Mouse (Mus musculus) liver, postnatal 0 days (tissue): ENCODE data around the gene Fxyd3. TPM values are rescaled to one million over a fixed set of nuclear protein-coding genes. Genes with fewer than 3 reads are reported as not detected.

Source experiments
- ATAC-seq: fragments of 200-750 bp; cut with Nextera tagmentation; 2 replicates; pipeline ENCODE4 v1.8.0; 2017; ENCODE audit warnings: mild to moderate bottlenecking, moderate library complexity
- DNase-seq: peaks from one replicate; pipeline ENCODE4 v3.0.0-alpha.2; 2016
- H3K27ac ChIP-seq: fragments of 300-500 bp; sonication (generic); 2 replicates; pipeline ENCODE4 v1.5.1; 2014; ENCODE audit warnings: antibody characterized with exemption, moderate library complexity, mild to moderate bottlenecking, low read depth
- H3K27me3 ChIP-seq: fragments of 300-500 bp; sonication (generic); 2 replicates; pipeline ENCODE4 v1.6.1; 2014; ENCODE audit warnings: low read length, control low read depth, mixed read lengths; ENCODE audit not compliant: insufficient read depth
- H3K36me3 ChIP-seq: fragments of 300-500 bp; sonication (generic); replicated peaks from 2 replicates; pipeline ENCODE4 v1.6.1; 2014; ENCODE audit warnings: mild to moderate bottlenecking, control low read depth, low read length, moderate library complexity, mixed read lengths; ENCODE audit not compliant: insufficient read depth
- H3K4me1 ChIP-seq: fragments of 300-500 bp; sonication (generic); 2 replicates; pipeline ENCODE4 v1.6.1; 2014; ENCODE audit warnings: antibody characterized with exemption, mild to moderate bottlenecking, control low read depth; ENCODE audit not compliant: insufficient read depth
- H3K4me2 ChIP-seq: fragments of 300-500 bp; sonication (generic); 2 replicates; pipeline ENCODE4 v1.6.1; 2014; ENCODE audit warnings: low read depth, mild to moderate bottlenecking, low read length, moderate library complexity, mixed read lengths
- H3K4me3 ChIP-seq: fragments of 300-500 bp; sonication (generic); 2 replicates; pipeline ENCODE4 v1.5.1; 2014; ENCODE audit warnings: low read depth, low read length
- H3K9ac ChIP-seq: fragments of 300-500 bp; sonication (generic); replicated peaks from 2 replicates; pipeline ENCODE4 v1.6.1; 2014; ENCODE audit warnings: mild to moderate bottlenecking, moderate library complexity
- H3K9me3 ChIP-seq: fragments of 300-500 bp; sonication (generic); 2 replicates; pipeline ENCODE4 v1.6.1; 2016; ENCODE audit warnings: mild to moderate bottlenecking, control low read depth, low read length, mixed read lengths
- CTCF ChIP-seq: sonication (generic); IDR thresholded peaks from 2 replicates; pipeline ENCODE4 v1.5.1; 2016; ENCODE audit warnings: antibody characterized with exemption, low read depth
- EP300 ChIP-seq: IDR thresholded peaks from 2 replicates; pipeline ENCODE4 v1.6.1; 2016; ENCODE audit warnings: antibody characterized with exemption, low read depth, mild to moderate bottlenecking
- WGBS: fragments of 180-500 bp; shearing (Covaris S2); extraction: QIAGEN DNeasy Blood & Tissue Kit; methylation state at CpG from one replicate; pipeline ENCODE4 v1.1.7; 2014; ENCODE audit not compliant: insufficient replicate concordance; 5-methylcytosine and 5-hydroxymethylcytosine counted together
- polyA plus RNA-seq: library from polyadenylated mRNA; unstranded; fragments of >200 nt; fragmentation: Nextera tagmentation; extraction: Ambion mirVana; gene quantifications from 2 replicates; pipeline ENCODE4 v1.2.1, GENCODE M21; 2015

Gene Fxyd3
- polyA plus RNA-seq, 1 experiment from 2014 or later = 3.4 TPM

- H3K27ac ChIP-seq = peak overlapping the region; percentile 91
- H3K4me2 ChIP-seq = no peak overlapping the region
- H3K36me3 ChIP-seq = no peaks in the 10 kb centered on the region
- H3K27me3 ChIP-seq = peaks cover 23% of the 10 kb centered on the region
- no peak; the same call in 1 of the 2 replicates for TF ChIP-seq EP300
- TF ChIP-seq CTCF = no peak
- 44% methylated on average over 3 of the region's 4 CpGs for WGBS
- no peaks in the 10 kb centered on the region for H3K9me3 ChIP-seq
- no peak overlapping the region for H3K9ac ChIP-seq
- no peak overlapping the region for H3K4me3 ChIP-seq
- peaks cover 9% of the 10 kb centered on the region for H3K4me1 ChIP-seq
- DNase-seq = peak; percentile 58
- peak; percentile 76 for ATAC-seq
These were observed 20.6 kb downstream of the Fxyd3 start for GRCm38 (mm10) chr7:31055883-31056282.

GRCm38 (mm10) chr7:31055354-31055824 is 21.1 kb downstream of the Fxyd3 start:
- 27% methylated on average over 10 of the region's 10 CpGs for WGBS
- H3K27ac ChIP-seq = peak overlapping the region; percentile 91
- H3K27me3 ChIP-seq = peaks cover 28% of the 10 kb centered on the region
- ATAC-seq (peak; percentile 87), DNase-seq (peak; percentile 79)
- peaks cover 9% of the 10 kb centered on the region for H3K4me1 ChIP-seq
- peak overlapping the region; percentile 38 for H3K4me3 ChIP-seq
- peak overlapping the region; percentile 67 for H3K4me2 ChIP-seq
- H3K9me3 ChIP-seq = no peaks in the 10 kb centered on the region
- H3K36me3 ChIP-seq = no peaks in the 10 kb centered on the region
- peak overlapping the region; percentile 56 for H3K9ac ChIP-seq
- TF ChIP-seq CTCF = no peak
- TF ChIP-seq EP300 = no peak

- H3K9ac ChIP-seq = peak overlapping the region; percentile 56
- peaks cover 34% of the 10 kb centered on the region for H3K27me3 ChIP-seq
- WGBS = 50% methylated on average over 11 of the region's 11 CpGs
- ATAC-seq (peak; percentile 46), DNase-seq (peak; percentile 32)
- H3K27ac ChIP-seq = peak overlapping the region; percentile 91
- no peaks in the 10 kb centered on the region for H3K9me3 ChIP-seq
- H3K4me1 ChIP-seq = peaks cover 9% of the 10 kb centered on the region
- H3K4me3 ChIP-seq = peak overlapping the region; percentile 38
- TF ChIP-seq CTCF (no peak), EP300 (no peak)
- H3K36me3 ChIP-seq = no peaks in the 10 kb centered on the region
- peak overlapping the region; percentile 67 for H3K4me2 ChIP-seq
These were observed 21.7 kb downstream of the Fxyd3 start for GRCm38 (mm10) chr7:31054661-31055320.

GRCm38 (mm10) chr7:31053882-31054447 is 22.5 kb downstream of the Fxyd3 start:
- peaks cover 9% of the 10 kb centered on the region for H3K4me1 ChIP-seq
- TF ChIP-seq EP300 (no peak), CTCF (no peak)
- no peaks in the 10 kb centered on the region for H3K36me3 ChIP-seq
- H3K9me3 ChIP-seq = no peaks in the 10 kb centered on the region
- peak overlapping the region; percentile 67 for H3K4me2 ChIP-seq
- peak overlapping the region; percentile 38 for H3K4me3 ChIP-seq
- WGBS = 43% methylated on average over 10 of the region's 10 CpGs
- peak overlapping the region; percentile 56 for H3K9ac ChIP-seq
- ATAC-seq (no peak), DNase-seq (peak; percentile 30)
- H3K27ac ChIP-seq = peak overlapping the region; percentile 91
- peaks cover 42% of the 10 kb centered on the region for H3K27me3 ChIP-seq

GRCm38 (mm10) chr7:31052636-31053434 is 23.7 kb downstream of the Fxyd3 start:
- peaks cover 9% of the 10 kb centered on the region for H3K4me1 ChIP-seq
- TF ChIP-seq EP300 (no peak), CTCF (no peak)
- peak overlapping the region; percentile 16; the same call in 1 of the 2 replicates for H3K9ac ChIP-seq
- H3K4me2 ChIP-seq = peak overlapping the region; percentile 67
- WGBS = 12% methylated on average over 34 of the region's 34 CpGs
- peaks cover 43% of the 10 kb centered on the region for H3K27me3 ChIP-seq
- DNase-seq = peak; percentile 70
- no peaks in the 10 kb centered on the region for H3K9me3 ChIP-seq
- no peaks in the 10 kb centered on the region for H3K36me3 ChIP-seq
- H3K27ac ChIP-seq = no peak overlapping the region
- peak overlapping the region; percentile 38; the same call in 1 of the 2 replicates for H3K4me3 ChIP-seq
- no peak for ATAC-seq

- Histone ChIP-seq H3K36me3 (no peaks in the 10 kb centered on the region), H3K4me1 (peaks cover 9% of the 10 kb centered on the region), H3K4me2 (0 out of 2 replicates have a peak overlapping the region, but pooled peaks have one; percentile 29), H3K27me3 (peaks cover 43% of the 10 kb centered on the region), H3K27ac (no peak overlapping the region), H3K9ac (peak overlapping the region; percentile 16; the same call in 1 of the 2 replicates), H3K9me3 (no peaks in the 10 kb centered on the region), H3K4me3 (0 out of 2 replicates have a peak overlapping the region, but pooled peaks have one; percentile 6)
- WGBS = 12% methylated on average over 22 of the region's 22 CpGs
- TF ChIP-seq CTCF (no peak), EP300 (no peak)
- no peak for ATAC-seq
- DNase-seq = no peak
These were observed 24.3 kb downstream of the Fxyd3 start for GRCm38 (mm10) chr7:31052251-31052635.
